Mouse (Mus musculus) midbrain, embryonic 14.5 days (tissue): ENCODE data around the gene Jazf1. TPM values are rescaled to one million over a fixed set of nuclear protein-coding genes. Genes with fewer than 3 reads are reported as not detected.
A peak's percentile ranks its signal among the peaks of the same experiment; 100 is the strongest.

Source experiments
- ATAC-seq: fragments of 200-750 bp; cut with Nextera tagmentation; 2 replicates; pipeline ENCODE4 v1.8.0; 2017; ENCODE audit warnings: moderate number of reproducible peaks, moderate library complexity; ENCODE audit not compliant: low FRiP score, low TSS enrichment
- DNase-seq: peaks from one replicate; pipeline ENCODE4 v3.0.0-alpha.2; 2015
- H3K27ac ChIP-seq: fragments of 300-500 bp; sonication (generic); replicated peaks from 2 replicates; pipeline ENCODE4 v1.5.1; 2014; ENCODE audit warnings: mild to moderate bottlenecking, low read depth, low read length, moderate library complexity
- H3K27me3 ChIP-seq: fragments of 300-500 bp; sonication (generic); 2 replicates; pipeline ENCODE4 v1.6.1; 2014; ENCODE audit warnings: low read length, control low read depth, mixed read lengths; ENCODE audit not compliant: control insufficient read depth, insufficient read depth
- H3K36me3 ChIP-seq: fragments of 300-500 bp; sonication (generic); 2 replicates; pipeline ENCODE4 v1.6.1; 2014; ENCODE audit warnings: low read length, control low read depth; ENCODE audit not compliant: control insufficient read depth, insufficient read depth
- H3K4me1 ChIP-seq: fragments of 300-500 bp; sonication (generic); 2 replicates; pipeline ENCODE4 v1.6.1; 2014; ENCODE audit warnings: mild to moderate bottlenecking, antibody characterized with exemption, low read length, control low read depth; ENCODE audit not compliant: control insufficient read depth, insufficient read depth
- H3K4me2 ChIP-seq: fragments of 300-500 bp; sonication (generic); 2 replicates; pipeline ENCODE4 v1.6.1; 2014; ENCODE audit warnings: mild to moderate bottlenecking, low read length, moderate library complexity
- H3K4me3 ChIP-seq: fragments of 300-500 bp; sonication (generic); replicated peaks from 2 replicates; pipeline ENCODE4 v1.5.1; 2014; ENCODE audit warnings: low read depth, low read length
- H3K9ac ChIP-seq: fragments of 300-500 bp; sonication (generic); replicated peaks from 2 replicates; pipeline ENCODE4 v1.6.1; 2014; ENCODE audit warnings: mild to moderate bottlenecking, low read length, moderate library complexity
- H3K9me3 ChIP-seq: fragments of 300-500 bp; sonication (generic); 2 replicates; pipeline ENCODE4 v1.6.1; 2016; ENCODE audit warnings: low read length, control low read depth, mixed read lengths; ENCODE audit not compliant: control insufficient read depth
- WGBS: fragments of 180-500 bp; shearing (Covaris S2); extraction: QIAGEN DNeasy Blood & Tissue Kit; methylation state at CpG from one replicate; pipeline ENCODE4 v1.1.7; 2014; 5-methylcytosine and 5-hydroxymethylcytosine counted together
- polyA plus RNA-seq: library from polyadenylated mRNA; unstranded; fragments of >200 nt; fragmentation: Nextera tagmentation; extraction: Ambion mirVana; gene quantifications from 2 replicates; pipeline ENCODE4 v1.2.1, GENCODE M21; 2014

Jazf1 gene
- polyA plus RNA-seq, 1 experiment from 2014 or later, result 39.6 TPM

GRCm38 (mm10) chr6:52773132-52773531 is 295.3 kb downstream of the Jazf1 start:
- H3K27me3 ChIP-seq, result no peaks in the 10 kb centered on the region
- H3K36me3 ChIP-seq, result peaks cover 27% of the 10 kb centered on the region
- no peak overlapping the region for H3K4me3 ChIP-seq
- H3K4me1 ChIP-seq, result no peaks in the 10 kb centered on the region
- WGBS, result 91% methylated on average over 5 of the region's 5 CpGs
- H3K27ac ChIP-seq, result no peak overlapping the region
- H3K9ac ChIP-seq, result no peak overlapping the region
- H3K9me3 ChIP-seq, result no peaks in the 10 kb centered on the region
- no peak overlapping the region for H3K4me2 ChIP-seq
- DNase-seq (no peak), ATAC-seq (no peak)

- Histone ChIP-seq H3K9me3 (no peaks in the 10 kb centered on the region), H3K4me2 (no peak overlapping the region), H3K27me3 (no peaks in the 10 kb centered on the region), H3K36me3 (peaks cover 47% of the 10 kb centered on the region), H3K27ac (no peak overlapping the region), H3K4me3 (no peak overlapping the region), H3K9ac (no peak overlapping the region), H3K4me1 (no peaks in the 10 kb centered on the region)
- 86% methylated on average over 1 of the region's 1 CpGs for WGBS
- ATAC-seq (no peak), DNase-seq (no peak)
These were observed 297.6 kb downstream of the Jazf1 start for GRCm38 (mm10) chr6:52770789-52771188.

GRCm38 (mm10) chr6:52765206-52765605 is 303.2 kb downstream of the Jazf1 start:
- WGBS, result 87% methylated on average over 7 of the region's 7 CpGs
- no peak for DNase-seq
- no peak overlapping the region for H3K4me3 ChIP-seq
- no peaks in the 10 kb centered on the region for H3K9me3 ChIP-seq
- H3K9ac ChIP-seq, result no peak overlapping the region
- peaks cover 56% of the 10 kb centered on the region for H3K36me3 ChIP-seq
- no peak for ATAC-seq
- H3K27ac ChIP-seq, result no peak overlapping the region
- H3K4me1 ChIP-seq, result no peaks in the 10 kb centered on the region
- no peaks in the 10 kb centered on the region for H3K27me3 ChIP-seq
- no peak overlapping the region for H3K4me2 ChIP-seq

- 97% methylated on average over 5 of the region's 5 CpGs for WGBS
- H3K27ac ChIP-seq, result no peak overlapping the region
These were observed 315.6 kb downstream of the Jazf1 start for GRCm38 (mm10) chr6:52752832-52753231.

GRCm38 (mm10) chr6:52734630-52735029 is 333.8 kb downstream of the Jazf1 start:
- no peak overlapping the region for H3K27ac ChIP-seq
- H3K4me3 ChIP-seq, result no peak overlapping the region
- H3K4me1 ChIP-seq, result no peaks in the 10 kb centered on the region
- peaks cover 30% of the 10 kb centered on the region for H3K36me3 ChIP-seq
- no peak overlapping the region for H3K9ac ChIP-seq
- no peaks in the 10 kb centered on the region for H3K9me3 ChIP-seq
- H3K27me3 ChIP-seq, result no peaks in the 10 kb centered on the region
- ATAC-seq, result no peak
- DNase-seq, result no peak
- WGBS, result 98% methylated on average over 2 of the region's 2 CpGs
- no peak overlapping the region for H3K4me2 ChIP-seq

More at GRCm38 (mm10) chr6:52752832-52753231, 315.6 kb downstream of the Jazf1 start:
- no peak overlapping the region for H3K9ac ChIP-seq
- ATAC-seq, result no peak
- no peaks in the 10 kb centered on the region for H3K4me1 ChIP-seq
- H3K4me2 ChIP-seq, result no peak overlapping the region
- no peaks in the 10 kb centered on the region for H3K9me3 ChIP-seq
- H3K36me3 ChIP-seq, result peaks cover 39% of the 10 kb centered on the region
- no peaks in the 10 kb centered on the region for H3K27me3 ChIP-seq
- no peak overlapping the region for H3K4me3 ChIP-seq
- no peak for DNase-seq

GRCm38 (mm10) chr6:52730338-52730737 is 338.1 kb downstream of the Jazf1 start:
- DNase-seq (no peak), ATAC-seq (no peak)
- Histone ChIP-seq H3K9ac (no peak overlapping the region), H3K4me3 (no peak overlapping the region), H3K36me3 (peaks cover 25% of the 10 kb centered on the region), H3K4me1 (no peaks in the 10 kb centered on the region), H3K27ac (no peak overlapping the region), H3K4me2 (no peak overlapping the region), H3K27me3 (no peaks in the 10 kb centered on the region), H3K9me3 (no peaks in the 10 kb centered on the region)
- WGBS, result 86% methylated on average over 4 of the region's 4 CpGs

GRCm38 (mm10) chr6:52724805-52725439 is 343.5 kb downstream of the Jazf1 start:
- Histone ChIP-seq H3K36me3 (peaks cover 25% of the 10 kb centered on the region), H3K4me1 (no peaks in the 10 kb centered on the region), H3K9me3 (no peaks in the 10 kb centered on the region), H3K27me3 (no peaks in the 10 kb centered on the region), H3K9ac (no peak overlapping the region), H3K4me2 (no peak overlapping the region), H3K4me3 (no peak overlapping the region), H3K27ac (no peak overlapping the region)
- DNase-seq, result peak; percentile 81
- 64% methylated on average over 8 of the region's 8 CpGs for WGBS
- no peak for ATAC-seq

Other genes starting within 250 kb of the Jazf1 start
- gene Creb5, start 218.6 kb upstream of the Jazf1 start, polyA plus RNA-seq, result 1.9 and 2.8 TPM in 2 replicates